Mouse (Mus musculus) gastrocnemius, adult 2 months (tissue): ENCODE measurements around the gene Hecw2. TPM values are rescaled to one million over a fixed set of nuclear protein-coding genes. Genes with fewer than 3 reads are reported as not detected.

Experiments used
- DNase-seq: peaks from one replicate; pipeline ENCODE4 v3.0.0; 2022
- H3K27ac ChIP-seq: fragments of 200-600 bp; 2 replicates; pipeline ENCODE4 v1.8.1; 2022; ENCODE audit warnings: mild to moderate bottlenecking
- H3K4me3 ChIP-seq: fragments of 200-600 bp; 2 replicates; pipeline ENCODE4 v1.8.1; 2022; ENCODE audit warnings: mild to moderate bottlenecking, moderate library complexity
- CTCF ChIP-seq: fragments of 200-600 bp; IDR thresholded peaks from 2 replicates; pipeline ENCODE4 v1.8.1; 2022; ENCODE audit warnings: antibody characterized with exemption, mild to moderate bottlenecking, moderate library complexity
- intact Hi-C: fragments of 180-260 bp; cut with DNase I; formaldehyde crosslinking; loops from one replicate; pipeline ENCODE4 v1.15.1; 2025
- long read RNA-seq, 2 experiments: library from polyadenylated mRNA; stranded (forward); transcript quantifications; one replicate each; pipeline ENCODE4 v2.0.0; 2021
- total RNA-seq, 2 experiments: library from RNA; stranded (reverse); gene quantifications; 2 replicates each; pipeline ENCODE4 v1.2.3; 2021

Gene Hecw2
- total RNA-seq, result 1 to 10 TPM; 5.1 to 7.9 TPM
- long read RNA-seq, experiment 1, partial matches to known transcripts, result 0 of 2 reads
- long read RNA-seq, experiment 1, other reads (novel, unspliced or antisense), result 2 of 2 reads
- long read RNA-seq, experiment 2, partial matches to known transcripts, result 1 of 2 reads
- long read RNA-seq, experiment 2, other reads (novel, unspliced or antisense), result 1 of 2 reads

DNA sequence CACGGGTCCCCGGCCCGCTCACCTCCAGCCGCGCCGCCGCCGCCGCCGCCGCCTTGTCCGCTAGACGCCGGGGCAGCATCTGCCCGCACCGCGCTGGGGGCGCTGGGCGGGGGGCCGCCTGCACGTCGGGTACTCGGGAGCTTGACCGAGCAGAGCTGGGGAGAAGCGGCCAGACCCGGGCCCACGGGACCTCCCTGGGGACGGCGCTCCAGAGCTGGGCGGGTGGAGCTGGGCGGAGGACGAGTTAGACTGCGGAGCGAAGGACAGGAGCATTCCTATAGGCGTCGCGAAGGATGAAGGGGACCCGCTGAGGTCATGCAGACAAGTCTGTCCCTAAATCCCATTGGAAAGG lies at the start of gene Hecw2:
Gene Hecw2 (minus strand): TSS at position 215 of the 352 bp plus-strand sequence.
- intact Hi-C loops, result no loop called here
- Histone ChIP-seq H3K4me3 (peak within 1 kb of the TSS; percentile 81), H3K27ac (peak within 1 kb of the TSS; percentile 74)
- TF ChIP-seq CTCF, result no peak
- DNase-seq, result peak; percentile 61

DNA sequence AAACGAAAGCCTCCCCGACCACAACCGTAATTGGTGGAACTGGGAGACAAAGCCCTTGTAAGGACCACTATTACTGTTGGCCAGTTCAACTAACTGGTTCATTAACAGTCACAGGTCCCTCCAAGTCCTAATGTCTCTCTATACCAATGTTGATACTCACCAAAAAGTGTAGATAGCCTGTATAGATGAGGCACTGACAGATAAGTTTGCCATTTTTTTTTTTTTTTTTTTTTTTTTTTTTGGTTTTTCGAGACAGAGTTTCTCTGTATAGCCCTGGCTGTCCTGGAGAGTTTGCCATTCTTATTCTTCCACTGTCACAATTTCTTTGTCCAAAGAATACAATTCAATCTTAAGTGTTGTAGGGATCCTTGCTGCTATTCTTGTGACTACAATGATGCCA lies 47.8 kb upstream of the Hecw2 start:
- intact Hi-C loops, result no loop called here
- TF ChIP-seq CTCF, result no peak
- H3K27ac ChIP-seq, result no peak overlapping the region
- DNase-seq, result no peak
- no peak overlapping the region for H3K4me3 ChIP-seq

DNA sequence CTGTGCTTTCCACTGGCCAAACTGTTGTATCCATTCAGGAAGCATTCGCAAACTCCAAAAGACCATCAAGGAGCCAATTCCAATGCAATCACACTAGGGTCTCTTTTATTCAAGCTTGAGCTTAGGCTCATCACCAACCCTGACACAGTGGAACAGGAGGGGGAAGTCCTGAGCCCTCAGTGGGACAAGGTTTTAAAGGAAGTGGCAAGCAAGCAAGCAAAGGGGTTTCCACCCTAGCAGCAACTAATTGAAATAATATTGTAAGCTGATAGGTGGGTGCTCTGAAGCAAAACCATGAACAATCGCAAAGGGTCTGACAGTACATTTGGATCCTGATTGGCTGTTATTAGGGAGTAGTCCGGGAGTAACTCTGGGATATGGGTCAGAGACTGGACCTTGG lies 25.3 kb upstream of the Hecw2 start:
- DNase-seq, result no peak
- Histone ChIP-seq H3K27ac (no peak overlapping the region), H3K4me3 (no peak overlapping the region)
- no peak for TF ChIP-seq CTCF
- intact Hi-C loops, result no loop called here

DNA sequence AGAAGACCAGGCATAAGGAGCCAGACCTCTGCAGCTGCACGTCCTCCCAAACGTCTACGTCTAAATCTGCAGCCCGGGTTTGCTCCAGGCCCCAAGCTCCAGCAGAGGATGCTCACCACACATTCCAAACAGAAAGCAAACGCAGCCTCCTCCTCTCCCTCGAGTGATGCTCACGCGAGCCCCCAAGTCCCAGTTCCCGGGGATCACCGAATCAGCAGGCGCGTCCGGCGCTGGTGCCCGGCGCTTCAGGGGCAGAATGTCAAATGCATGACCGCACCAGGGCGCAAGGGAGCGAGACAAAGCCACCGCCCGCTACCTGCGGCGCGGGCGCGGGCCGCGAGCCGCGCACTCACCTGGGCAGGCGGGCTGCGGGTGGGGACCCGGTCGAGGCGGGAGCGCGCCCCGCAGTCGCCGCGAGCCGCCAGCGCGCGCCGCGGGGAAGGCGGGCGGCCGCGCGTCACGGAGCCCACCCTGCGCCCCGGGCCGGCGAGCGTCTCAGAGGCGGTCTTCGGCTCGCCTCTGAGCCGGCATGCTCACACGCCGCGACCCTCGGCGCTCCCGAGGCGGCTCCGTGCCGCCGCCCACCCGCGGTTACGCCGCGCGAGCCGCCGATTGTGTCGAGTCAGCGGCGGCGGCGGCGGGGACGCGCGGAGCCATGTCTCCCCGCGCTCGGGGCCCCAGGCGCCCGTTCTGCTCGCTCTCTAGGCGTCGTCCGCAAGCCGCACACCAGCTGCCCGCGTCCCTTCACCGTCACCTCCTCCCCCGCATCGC lies 600 bp downstream of the Hecw2 start:
- no peak for TF ChIP-seq CTCF
- peak overlapping the region; percentile 74 for H3K27ac ChIP-seq
- peak; percentile 33 for DNase-seq
- intact Hi-C loops, result no loop called here
- peak overlapping the region; percentile 81 for H3K4me3 ChIP-seq

DNA sequence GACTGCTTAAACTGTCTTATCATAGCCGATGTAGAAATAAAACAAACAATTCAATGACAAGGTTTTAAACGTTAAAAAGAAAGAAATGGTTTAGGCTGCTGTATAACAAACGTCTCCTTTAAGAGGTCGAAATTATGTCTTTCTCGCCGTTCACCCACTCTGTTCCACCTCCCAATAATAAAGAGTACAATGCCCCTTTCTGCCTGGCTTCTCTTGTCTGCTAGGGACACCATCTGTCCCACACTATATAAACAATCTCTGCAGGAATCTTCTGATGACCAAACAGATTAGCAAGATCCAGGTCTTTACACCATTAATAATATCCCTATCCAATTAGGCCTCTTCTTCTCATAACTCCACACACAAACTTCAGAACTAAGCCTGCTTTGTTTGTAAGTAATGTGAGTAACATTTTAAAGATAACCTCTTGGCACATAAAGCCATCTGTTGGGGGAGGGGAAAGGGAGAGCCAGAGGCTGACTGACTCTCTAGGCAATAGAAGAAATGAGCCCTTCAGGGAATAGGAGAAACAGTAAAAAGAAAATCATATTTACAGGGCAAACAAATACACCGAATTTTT lies 1.7 kb downstream of the Hecw2 start:
- DNase-seq, result no peak
- H3K4me3 ChIP-seq, result peak overlapping the region; percentile 81; the same call in 1 of the 2 replicates
- no peak for TF ChIP-seq CTCF
- intact Hi-C loops, result no loop called here
- H3K27ac ChIP-seq, result peak overlapping the region; percentile 56

DNA sequence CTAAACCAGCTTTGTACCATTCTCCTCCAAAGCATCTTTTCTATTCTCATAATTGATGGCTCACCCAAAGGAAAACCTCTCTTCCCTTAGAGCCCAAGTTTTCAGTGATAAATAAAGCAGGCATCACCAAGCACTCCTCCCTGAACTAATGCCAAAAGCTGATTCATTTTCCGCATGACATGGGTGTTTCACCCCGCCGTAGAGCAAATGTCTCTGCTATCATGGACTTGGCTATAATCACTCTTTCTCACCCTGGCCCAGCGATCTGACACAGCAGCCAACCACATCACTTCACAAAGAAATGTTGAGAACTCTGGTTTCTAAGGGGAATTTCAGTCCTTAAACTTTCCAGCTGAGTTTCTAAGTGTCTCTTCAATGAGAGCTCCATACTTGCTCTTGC lies 7.4 kb downstream of the Hecw2 start:
- no peak for TF ChIP-seq CTCF
- Histone ChIP-seq H3K4me3 (no peak overlapping the region), H3K27ac (no peak overlapping the region)
- intact Hi-C loops, result no loop called here
- peak; percentile 21 for DNase-seq

DNA sequence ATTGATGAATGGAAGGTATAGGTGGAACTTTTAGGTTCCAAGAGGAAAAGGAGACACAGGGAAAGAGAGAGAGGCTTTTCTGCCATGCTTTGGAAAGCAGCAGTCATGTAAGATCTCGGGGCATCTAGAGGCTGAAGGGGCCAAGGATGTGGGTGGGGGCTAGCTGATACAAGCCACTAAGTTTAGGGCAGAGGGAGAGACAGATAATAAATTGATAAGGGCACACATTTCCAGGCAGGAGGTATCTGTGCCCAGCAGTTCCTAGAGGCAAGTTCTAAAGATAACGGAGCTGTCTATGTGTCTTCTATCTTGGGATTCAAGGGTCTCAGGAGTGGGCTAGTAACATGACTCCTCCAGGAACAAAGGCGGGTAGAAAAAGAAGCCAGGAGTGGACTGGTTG lies 8.6 kb downstream of the Hecw2 start:
- intact Hi-C loops, result no loop called here
- no peak for TF ChIP-seq CTCF
- DNase-seq, result no peak
- Histone ChIP-seq H3K27ac (no peak overlapping the region), H3K4me3 (no peak overlapping the region)

DNA sequence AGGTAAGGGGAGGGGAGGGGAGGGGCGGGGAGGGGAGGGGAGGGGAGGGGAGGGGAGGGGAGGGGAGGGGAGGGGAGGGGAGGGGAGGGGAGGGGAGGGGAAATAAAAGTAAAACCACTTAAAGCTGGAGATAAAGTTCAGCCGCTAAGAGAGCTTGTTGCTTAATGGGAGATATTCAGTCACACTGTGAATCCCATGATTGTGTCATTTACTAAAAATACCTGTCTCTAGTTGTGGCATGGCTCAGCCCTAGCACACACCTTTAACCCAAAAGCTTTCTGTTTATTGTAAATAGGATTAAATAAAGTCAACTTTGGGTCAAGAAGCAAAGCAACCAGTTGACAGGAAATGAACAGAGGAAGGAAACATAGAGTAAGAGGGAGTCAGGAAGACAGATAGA lies 14.3 kb downstream of the Hecw2 start:
- no peak overlapping the region for H3K27ac ChIP-seq
- intact Hi-C loops, result no loop called here
- no peak overlapping the region for H3K4me3 ChIP-seq
- TF ChIP-seq CTCF, result no peak
- no peak for DNase-seq

DNA sequence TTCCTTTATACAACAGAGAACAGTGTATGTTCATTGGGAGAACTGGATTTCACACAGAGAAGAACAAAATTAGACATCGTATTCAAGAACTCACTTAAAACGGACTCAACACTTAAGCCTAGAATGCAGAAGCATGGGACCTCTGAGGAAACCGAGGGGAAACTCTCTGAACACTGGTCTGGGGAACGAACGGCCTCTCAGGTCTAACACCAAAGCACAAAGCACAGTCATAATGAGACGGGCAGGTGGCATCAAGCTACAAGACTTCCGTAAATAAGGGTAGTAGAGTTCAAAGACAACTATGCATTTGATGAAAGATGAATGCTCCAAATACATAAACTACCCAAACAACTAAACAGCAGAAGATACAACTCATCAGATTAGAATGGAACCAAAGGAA lies 15.8 kb downstream of the Hecw2 start:
- Histone ChIP-seq H3K4me3 (no peak overlapping the region), H3K27ac (no peak overlapping the region)
- DNase-seq, result no peak
- no peak for TF ChIP-seq CTCF
- intact Hi-C loops, result no loop called here

DNA sequence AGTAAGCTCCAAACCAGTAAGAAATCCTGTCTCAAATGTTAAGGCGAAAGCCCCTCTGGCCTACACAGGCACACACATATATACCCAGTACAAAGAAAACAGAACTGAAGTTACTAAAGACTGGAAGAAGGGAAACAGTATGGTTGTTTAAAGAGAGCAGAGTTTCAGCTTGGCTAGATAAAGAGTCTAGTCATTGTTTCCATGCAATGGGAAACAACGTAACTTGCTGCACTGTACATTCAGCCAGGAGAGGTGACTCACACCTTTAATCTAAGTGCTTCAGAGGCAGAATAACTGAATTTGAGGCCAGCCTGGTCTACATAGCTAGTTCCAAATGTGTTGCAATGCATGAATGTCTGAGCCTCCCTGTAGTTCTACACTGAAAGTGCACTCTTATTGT lies 18.4 kb downstream of the Hecw2 start:
- intact Hi-C loops, result no loop called here
- Histone ChIP-seq H3K4me3 (no peak overlapping the region), H3K27ac (no peak overlapping the region)
- TF ChIP-seq CTCF, result no peak
- no peak for DNase-seq

DNA sequence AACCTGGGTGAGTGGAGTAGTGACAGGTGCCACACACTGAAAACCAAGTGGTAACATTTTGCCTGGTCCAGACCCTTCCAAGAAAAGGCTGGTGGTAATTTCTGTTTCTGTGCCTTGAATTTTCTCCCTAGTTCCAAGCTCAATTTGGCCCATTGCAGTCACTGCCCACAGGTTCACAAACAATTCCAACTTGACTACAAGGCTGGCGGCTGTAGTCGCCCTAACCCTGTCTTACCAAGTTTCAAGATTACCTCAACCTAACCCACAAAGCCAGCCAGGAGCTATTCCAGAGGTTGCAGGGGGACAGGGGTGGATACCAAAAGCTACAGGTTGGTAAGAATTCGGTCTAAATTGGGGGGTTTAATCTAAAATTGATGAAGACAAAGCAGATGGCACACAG lies 27.0 kb downstream of the Hecw2 start:
- intact Hi-C loops, result no loop called here
- Histone ChIP-seq H3K27ac (no peak overlapping the region), H3K4me3 (no peak overlapping the region)
- no peak for DNase-seq
- no peak for TF ChIP-seq CTCF

DNA sequence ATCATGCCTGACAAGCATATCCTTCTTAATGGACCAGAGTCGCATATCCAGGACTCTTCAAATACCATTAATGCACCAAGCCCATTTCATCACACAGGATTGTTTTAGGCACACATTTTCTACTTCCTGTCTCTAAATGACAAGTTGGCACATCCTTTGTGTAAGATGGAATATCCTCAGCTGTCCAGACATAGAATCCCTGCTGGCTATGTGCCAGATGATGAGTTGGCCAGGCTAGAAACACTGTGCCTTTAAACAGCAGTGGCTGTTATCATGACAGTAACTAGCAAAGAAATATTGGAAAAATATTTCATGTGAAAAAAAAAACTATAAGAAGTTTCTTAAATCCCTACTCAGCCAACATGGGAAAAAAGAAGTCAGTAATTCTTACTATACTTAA lies 35.4 kb downstream of the Hecw2 start:
- intact Hi-C loops, result no loop called here
- TF ChIP-seq CTCF, result no peak
- H3K27ac ChIP-seq, result no peak overlapping the region
- H3K4me3 ChIP-seq, result no peak overlapping the region
- DNase-seq, result no peak

DNA sequence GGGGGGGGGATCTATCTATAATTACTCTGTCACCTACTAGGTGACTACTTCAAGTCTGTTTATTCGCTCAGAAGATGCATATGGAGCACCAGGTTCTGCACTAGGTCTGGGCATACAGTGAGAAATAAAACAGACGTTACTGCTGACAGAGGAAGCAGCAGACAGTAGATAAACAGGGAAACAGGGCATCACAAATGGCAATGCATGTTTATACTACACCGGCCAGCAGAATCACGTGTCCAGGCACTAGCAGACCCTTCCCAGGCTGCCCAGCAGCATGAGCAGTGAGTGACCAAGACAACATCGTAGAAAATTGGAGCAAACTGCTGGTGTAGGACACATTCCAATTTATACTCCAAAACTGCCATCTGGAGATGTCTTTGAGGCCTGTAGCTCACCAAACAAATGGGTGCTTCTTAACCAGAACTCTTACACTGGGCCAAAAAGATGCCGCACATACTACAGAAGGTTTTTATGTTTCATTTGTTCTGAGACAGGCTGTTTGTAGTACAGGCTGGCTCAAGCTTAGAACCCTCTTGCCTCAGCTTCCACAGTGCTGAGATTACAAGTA lies 41.7 kb downstream of the Hecw2 start:
- intact Hi-C loops, result no loop called here
- Histone ChIP-seq H3K27ac (no peak overlapping the region), H3K4me3 (no peak overlapping the region)
- DNase-seq, result no peak
- no peak for TF ChIP-seq CTCF
